Mouse (Mus musculus) neutrophil, adult 5-6 weeks (primary cell): ENCODE results near the gene Cuta. TPM values are rescaled to one million over a fixed set of nuclear protein-coding genes. Genes with fewer than 3 reads are reported as not detected.

ENCODE experiments used
- ATAC-seq: fragments of 151-379, 151-347 bp; 2 replicates; pipeline ENCODE4 v1.8.0; 2017; ENCODE audit warnings: mild to moderate bottlenecking, moderate TSS enrichment; ENCODE audit not compliant: insufficient number of reproducible peaks, poor library complexity, low FRiP score, severe bottlenecking; ENCODE audit errors: extremely low read depth
- total RNA-seq: library from RNA; stranded (forward); fragments of 200-1000 nt; gene quantifications from 2 replicates; pipeline ENCODE4 v1.2.3, GENCODE M21; 2017

Gene Cuta
- total RNA-seq, 1 experiment from 2014 or later = 19.9 TPM

DNA sequence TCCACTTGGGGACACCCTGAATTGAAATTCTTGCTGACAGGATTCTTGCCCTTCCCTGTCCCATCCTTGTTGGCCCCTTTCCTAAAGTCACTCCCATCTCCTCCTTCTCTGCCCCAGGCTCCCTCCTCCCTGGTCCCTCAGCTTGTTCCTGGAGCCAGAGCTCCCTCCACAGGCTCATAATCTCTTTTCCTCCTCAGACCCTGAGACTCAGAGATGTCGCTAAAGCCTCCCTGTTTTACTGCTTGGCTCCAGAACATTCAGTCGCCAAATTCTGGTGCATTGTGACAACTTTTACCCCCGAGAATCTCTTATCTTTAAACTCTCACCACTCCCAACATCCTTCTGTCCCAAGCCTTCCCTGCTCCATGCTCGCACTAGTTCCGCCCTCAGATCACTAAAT is 35.0 kb downstream of the Cuta start:
- no peak for ATAC-seq

DNA sequence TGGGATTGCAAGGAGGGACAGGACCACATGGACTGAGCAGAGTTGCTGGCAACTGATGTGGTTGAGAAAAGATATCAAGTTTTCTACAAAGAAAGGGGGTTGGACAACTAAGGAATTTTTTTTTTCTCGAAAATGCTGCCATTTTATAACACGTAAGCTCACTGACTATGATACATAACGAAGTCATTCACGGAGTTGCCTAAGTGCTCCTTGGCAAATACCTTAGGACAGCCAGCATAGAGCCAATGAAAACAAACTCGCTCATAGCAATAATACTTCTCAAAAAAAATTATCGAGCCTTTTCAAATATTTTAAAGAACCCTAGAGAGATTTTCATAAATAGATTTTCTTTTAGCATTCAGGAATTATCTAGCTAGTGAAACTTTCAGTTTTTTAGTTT is 38.5 kb downstream of the Cuta start:
- ATAC-seq = no peak

DNA sequence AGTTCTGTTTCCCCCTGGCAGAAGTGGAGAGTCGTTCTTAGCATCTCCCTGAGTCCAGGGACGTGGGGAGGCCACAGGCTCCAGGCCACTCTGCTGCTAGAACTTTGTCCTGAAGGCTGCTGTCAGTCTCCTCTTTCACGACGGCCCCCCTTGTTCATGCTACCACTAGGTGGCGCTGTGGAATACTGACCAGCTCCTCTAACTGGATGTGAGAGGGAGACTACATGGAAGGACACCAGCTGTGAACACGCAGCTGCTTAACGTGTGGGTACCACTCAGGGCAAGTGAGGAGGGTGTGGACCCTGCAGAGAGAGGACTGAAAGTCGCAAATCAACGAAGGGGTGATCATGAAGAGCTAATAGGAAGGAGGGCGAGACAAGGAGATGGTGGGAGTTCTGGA is 43.8 kb downstream of the Cuta start:
- ATAC-seq = peak; percentile 68; the same call in 1 of the 2 replicates

DNA sequence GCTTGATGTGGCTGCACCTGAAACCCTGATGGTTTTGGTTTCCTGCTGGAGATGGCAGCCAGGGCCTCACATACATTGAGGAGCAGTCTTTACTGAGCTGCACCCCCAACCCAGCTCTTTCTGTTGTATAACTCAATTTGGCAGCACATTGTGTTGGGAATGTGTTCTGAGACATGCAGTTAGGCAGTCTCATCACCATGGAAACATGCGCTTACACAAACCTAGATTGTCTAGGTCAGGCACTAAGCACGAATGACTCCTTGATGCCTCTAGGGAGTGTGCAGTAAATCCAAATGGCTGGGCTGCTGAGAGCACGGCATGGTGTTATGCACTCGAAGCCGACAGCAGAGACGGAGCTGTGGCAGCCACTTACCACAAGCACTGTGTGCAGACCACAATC is 45.0 kb downstream of the Cuta start:
- ATAC-seq = no peak

DNA sequence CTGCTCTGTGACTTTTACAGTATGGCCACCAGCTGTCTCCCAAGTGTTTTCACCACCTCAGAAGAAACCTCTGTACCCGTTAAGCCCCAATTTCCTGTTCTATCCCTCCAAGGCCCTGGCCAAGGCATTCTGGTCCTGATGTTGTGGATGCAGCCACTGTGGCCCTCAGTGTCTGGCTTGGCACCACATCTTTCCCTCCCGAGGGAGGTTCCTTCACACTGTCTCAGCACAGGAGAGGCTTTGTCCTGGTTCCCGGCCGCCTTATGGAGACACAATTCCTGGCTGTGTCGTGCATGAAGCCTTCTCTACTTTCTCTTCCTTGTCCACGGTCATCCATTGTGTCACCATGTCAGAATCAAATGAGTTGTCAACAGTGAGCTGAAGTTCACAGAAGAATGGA is 45.9 kb downstream of the Cuta start:
- ATAC-seq = no peak

DNA sequence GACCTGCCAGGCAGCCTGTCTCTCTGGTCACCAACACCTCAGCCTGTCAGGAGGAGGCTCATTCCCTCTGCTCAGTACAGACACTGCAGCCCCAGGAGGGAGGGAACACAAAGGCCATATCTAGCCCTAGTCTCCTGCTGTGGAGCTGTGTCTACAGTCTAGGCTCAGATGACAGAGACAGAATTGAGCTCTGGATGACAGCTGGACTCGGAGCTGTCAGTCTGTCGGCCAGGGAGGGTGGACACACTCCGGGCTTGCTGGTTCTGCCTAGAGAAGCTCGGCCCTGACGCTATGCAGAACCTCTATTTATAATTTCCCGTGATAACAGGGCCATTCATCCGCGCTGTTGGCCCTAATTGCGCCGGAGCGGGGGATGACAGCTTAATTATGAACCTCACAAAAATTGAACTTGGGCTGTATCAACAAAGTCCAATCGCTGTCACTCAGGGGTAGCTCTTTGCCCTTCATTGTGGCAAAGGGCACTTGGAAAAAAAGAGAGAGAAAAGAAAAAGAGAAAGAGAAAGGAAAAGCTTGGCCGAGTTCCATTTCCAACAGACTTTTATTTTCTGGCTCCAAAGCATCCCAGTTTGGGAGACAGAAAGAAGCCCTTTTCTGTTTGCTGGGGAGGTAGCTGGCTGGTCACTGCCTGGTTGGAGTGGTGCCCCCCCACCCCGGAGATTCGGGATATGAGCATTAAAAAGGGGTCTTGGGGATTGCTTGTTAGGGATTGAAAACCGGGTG is 46.6 kb downstream of the Cuta start:
- no peak for ATAC-seq

DNA sequence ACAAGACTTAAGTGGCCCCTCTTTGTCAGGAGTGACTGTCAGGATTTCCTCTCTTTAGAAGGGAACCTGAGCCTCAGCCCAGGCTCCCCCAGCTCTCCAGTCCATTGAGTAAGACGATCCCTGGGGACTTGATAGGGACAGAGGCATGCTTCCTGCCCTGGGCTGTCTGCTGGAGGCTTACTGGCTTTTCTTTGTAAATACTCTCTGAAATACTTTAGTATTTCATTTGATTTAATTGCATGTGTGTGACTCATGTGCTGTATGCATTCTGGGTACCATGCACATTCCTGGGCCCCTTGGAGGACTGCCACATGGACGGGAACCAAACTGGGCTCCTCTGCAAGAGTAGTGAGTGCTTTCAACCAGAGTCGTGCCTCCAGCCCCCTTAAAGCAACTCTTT is 51.4 kb downstream of the Cuta start:
- ATAC-seq = no peak

DNA sequence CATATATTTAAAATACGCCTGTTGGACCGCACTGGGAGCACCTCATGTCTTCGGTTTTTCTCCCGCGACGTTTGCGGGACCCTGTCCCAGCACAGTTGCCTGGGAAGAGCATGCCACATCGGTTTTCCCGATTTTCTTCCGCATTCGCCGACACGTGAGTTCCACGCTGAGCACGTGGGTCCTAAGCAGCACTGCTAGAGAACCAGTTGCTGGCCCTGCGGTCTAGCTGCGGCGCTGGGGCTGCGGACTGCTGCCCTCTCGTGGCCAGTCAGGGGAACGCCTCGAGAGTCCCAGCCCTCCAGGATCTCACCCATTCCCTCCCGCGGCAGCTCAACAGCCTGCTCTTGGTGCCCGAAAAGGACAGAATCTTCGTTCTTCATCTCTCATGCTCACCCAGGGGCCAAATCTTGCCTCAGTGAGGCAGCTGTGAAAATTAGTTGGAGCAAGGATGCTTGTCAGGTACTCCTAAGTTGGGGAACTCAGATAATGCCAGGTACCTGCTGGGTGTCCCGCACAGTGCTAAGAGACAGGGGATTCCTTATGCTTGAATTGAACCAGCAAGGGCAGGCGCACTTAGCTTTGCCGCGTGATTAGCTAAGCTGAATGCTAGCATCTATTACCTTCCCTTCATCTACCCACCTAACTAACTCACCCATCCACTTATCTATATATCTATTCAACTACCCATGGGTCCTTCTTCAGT is 53.2 kb downstream of the Cuta start:
- ATAC-seq = peak; percentile 77

DNA sequence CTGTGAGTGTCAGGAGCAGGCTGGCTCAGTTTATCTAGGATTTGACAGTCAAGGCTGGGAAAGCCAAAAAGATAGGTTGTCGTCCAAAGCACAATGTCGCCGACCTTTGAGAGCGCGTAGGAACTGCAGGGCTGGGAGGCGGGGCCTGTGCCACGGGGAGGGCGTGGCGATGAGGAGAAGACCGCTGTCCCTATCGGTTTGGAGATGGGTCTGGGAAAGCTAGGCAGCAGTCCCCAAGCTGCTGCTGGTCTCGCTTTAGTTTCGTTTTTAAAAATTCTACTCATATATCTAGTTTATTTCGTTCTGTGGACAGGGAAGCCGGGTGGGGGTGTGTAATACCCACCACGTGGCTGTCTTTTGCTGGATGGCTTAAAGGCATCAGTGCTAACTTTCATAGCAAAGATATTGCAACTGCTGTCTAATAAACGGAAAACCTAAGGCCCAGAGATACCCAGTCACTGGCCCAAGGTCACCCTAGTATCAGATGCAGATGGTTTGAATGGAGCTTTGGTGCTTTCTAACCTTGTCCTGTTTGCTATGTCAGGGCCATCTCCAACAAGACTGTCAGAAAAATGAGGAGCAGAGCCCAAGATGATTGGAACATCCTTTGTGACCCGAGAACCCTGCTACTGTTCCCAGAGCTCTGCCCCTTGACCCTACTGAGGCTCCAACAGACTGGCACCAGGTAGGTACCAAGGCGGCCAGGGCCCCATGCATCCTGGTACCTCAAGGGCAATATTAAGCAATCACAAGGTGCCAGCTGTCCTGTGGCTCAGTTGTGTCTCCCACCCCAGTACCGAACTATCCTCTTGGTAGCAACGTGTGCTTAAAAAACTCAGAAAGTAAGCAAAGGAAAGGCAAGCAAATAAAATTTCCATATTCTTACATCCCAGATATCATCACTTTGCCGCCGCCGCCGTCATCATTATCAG is 54.1 kb downstream of the Cuta start:
- ATAC-seq = peak; percentile 61

Other genes starting within 250 kb of the Cuta start
- gene Crebrf, start 223.9 kb downstream of the Cuta start, total RNA-seq = 181 and 193 TPM in 2 replicates
- gene Bnip1, start 158.5 kb downstream of the Cuta start, total RNA-seq = 31.8 and 35.1 TPM in 2 replicates
- gene Nkx2-5, start 94.6 kb downstream of the Cuta start, total RNA-seq = not detected in 2 replicates
- 2.2 and 6.8 TPM in 2 replicates for gene Kifc5b, start 22.5 kb downstream of the Cuta start, total RNA-seq
- gene Phf1, start 6.5 kb downstream of the Cuta start, total RNA-seq = 80.8 and 95.3 TPM in 2 replicates
- 0.86 and 0.93 TPM in 2 replicates for gene Syngap1, start 1.7 kb upstream of the Cuta start, total RNA-seq
- gene Zbtb9, start 33.6 kb upstream of the Cuta start, total RNA-seq = 20.9 and 32.8 TPM in 2 replicates
- 27.1 and 32.5 TPM in 2 replicates for gene Bak1, start 89.4 kb upstream of the Cuta start, total RNA-seq
- 71.1 and 73.7 TPM in 2 replicates for gene Itpr3, start 117.7 kb upstream of the Cuta start, total RNA-seq
- 32.9 and 33.4 TPM in 2 replicates for gene Uqcc2, start 194.3 kb upstream of the Cuta start, total RNA-seq
- gene Ip6k3, start 228.2 kb upstream of the Cuta start, total RNA-seq = 0.37 TPM in 1 of 2 replicates, not detected in the other